Mouse (Mus musculus) embryonic facial prominence, embryonic 11.5 days (tissue): ENCODE measurements around the gene Slc5a4a. TPM values are rescaled to one million over a fixed set of nuclear protein-coding genes. Genes with fewer than 3 reads are reported as not detected.

Experiments
- ATAC-seq: fragments of 200-750 bp; cut with Nextera tagmentation; replicated peaks from 2 replicates; pipeline ENCODE4 v1.8.0; 2017; ENCODE audit warnings: low read depth; ENCODE audit not compliant: insufficient number of reproducible peaks, low FRiP score, low TSS enrichment
- DNase-seq: peaks from one replicate; pipeline ENCODE4 v3.0.0-alpha.2; 2015; ENCODE audit warnings: low spot score
- H3K27ac ChIP-seq: fragments of 300-500 bp; sonication (generic); replicated peaks from 2 replicates; pipeline ENCODE4 v1.5.1; 2014; ENCODE audit warnings: mild to moderate bottlenecking, low read depth, low read length, control low read depth
- H3K27me3 ChIP-seq: fragments of 300-500 bp; sonication (generic); 2 replicates; pipeline ENCODE4 v1.6.1; 2014; ENCODE audit warnings: mild to moderate bottlenecking, low read length, moderate library complexity, mixed read lengths; ENCODE audit not compliant: control insufficient read depth, insufficient read depth
- H3K36me3 ChIP-seq: fragments of 300-500 bp; sonication (generic); replicated peaks from 2 replicates; pipeline ENCODE4 v1.6.1; 2014; ENCODE audit warnings: low read depth, mild to moderate bottlenecking, low read length, moderate library complexity, mixed read lengths; ENCODE audit not compliant: control insufficient read depth, insufficient read depth
- H3K4me1 ChIP-seq: fragments of 300-500 bp; sonication (generic); 2 replicates; pipeline ENCODE4 v1.6.1; 2014; ENCODE audit warnings: low read length, mixed read lengths; ENCODE audit not compliant: control insufficient read depth, insufficient read depth
- H3K4me2 ChIP-seq: fragments of 300-500 bp; sonication (generic); 2 replicates; pipeline ENCODE4 v1.6.1; 2014; ENCODE audit warnings: low read depth, mild to moderate bottlenecking, control low read depth, low read length, moderate library complexity
- H3K4me3 ChIP-seq: fragments of 300-500 bp; sonication (generic); 2 replicates; pipeline ENCODE4 v1.5.1; 2014; ENCODE audit warnings: low read depth, low read length, control low read depth
- H3K9ac ChIP-seq: fragments of 300-500 bp; sonication (generic); replicated peaks from 2 replicates; pipeline ENCODE4 v1.6.1; 2014; ENCODE audit warnings: mild to moderate bottlenecking, control low read depth, low read length
- H3K9me3 ChIP-seq: fragments of 300-500 bp; sonication (generic); replicated peaks from 2 replicates; pipeline ENCODE4 v1.6.1; 2016; ENCODE audit warnings: mild to moderate bottlenecking, low read length, inconsistent platforms, mixed read lengths; ENCODE audit not compliant: control insufficient read depth
- WGBS: fragments of 180-500 bp; shearing (Covaris S2); extraction: QIAGEN DNeasy Blood & Tissue Kit; methylation state at CpG from one replicate; pipeline ENCODE4 v1.1.7; 2014; 5-methylcytosine and 5-hydroxymethylcytosine counted together
- polyA plus RNA-seq: library from polyadenylated mRNA; unstranded; fragments of >200 nt; fragmentation: Nextera tagmentation; extraction: Ambion mirVana; gene quantifications from 2 replicates; pipeline ENCODE4 v1.2.1, GENCODE M21; 2014

Slc5a4a gene
- polyA plus RNA-seq, 1 experiment from 2014 or later: not detected

DNA sequence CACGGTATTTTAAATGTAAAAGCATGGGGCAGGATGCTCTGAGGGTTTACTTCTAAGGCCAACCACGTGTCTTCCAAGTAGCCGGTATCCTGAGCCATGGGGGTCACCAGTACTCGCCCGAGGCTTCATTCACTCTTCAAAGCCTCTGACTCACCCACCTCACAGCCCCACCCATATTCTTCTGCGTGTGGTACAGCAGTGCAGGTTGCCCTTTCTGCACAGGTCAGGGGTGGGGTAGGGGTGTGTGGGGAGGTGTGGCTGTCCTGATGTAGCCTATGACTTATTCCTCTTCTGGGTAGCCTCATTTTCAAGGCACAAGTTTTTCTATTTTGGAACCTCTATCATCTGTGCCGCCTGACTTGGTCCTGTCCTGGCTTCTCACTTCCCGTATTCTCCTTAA, 405 bp upstream of the Slc5a4a start:
- H3K9ac ChIP-seq: no peak overlapping the region
- no peaks in the 10 kb centered on the region for H3K36me3 ChIP-seq
- no peaks in the 10 kb centered on the region for H3K27me3 ChIP-seq
- H3K27ac ChIP-seq: no peak overlapping the region
- ATAC-seq: no peak
- no peaks in the 10 kb centered on the region for H3K4me1 ChIP-seq
- no peak for DNase-seq
- no peak overlapping the region for H3K4me2 ChIP-seq
- H3K4me3 ChIP-seq: no peak overlapping the region
- no peaks in the 10 kb centered on the region for H3K9me3 ChIP-seq
- WGBS: 70% methylated on average over 8 of the region's 8 CpGs

DNA sequence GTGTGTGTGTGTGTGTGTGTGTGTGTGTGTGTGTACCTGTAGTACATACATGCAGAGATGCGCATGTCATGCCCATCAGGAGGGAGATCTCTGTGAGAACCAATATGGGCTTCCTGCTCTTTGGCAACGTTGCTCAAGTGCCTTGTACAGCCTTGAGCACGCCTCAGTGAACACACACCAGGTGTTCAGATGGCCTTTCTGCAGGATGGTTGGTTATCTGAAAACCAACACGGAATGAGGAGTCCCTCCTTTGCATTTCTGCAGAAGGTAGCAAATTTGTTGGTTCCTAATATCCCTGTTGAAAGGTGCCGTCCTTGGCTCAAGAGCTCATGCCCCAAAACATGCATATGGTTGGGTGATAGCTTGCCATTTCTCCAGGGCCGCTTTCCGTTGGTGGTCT, 8.7 kb downstream of the Slc5a4a start:
- H3K4me1 ChIP-seq: no peaks in the 10 kb centered on the region
- H3K4me3 ChIP-seq: no peak overlapping the region
- WGBS: 86% methylated on average over 7 of the region's 7 CpGs
- ATAC-seq: no peak
- no peak overlapping the region for H3K27ac ChIP-seq
- no peak for DNase-seq
- no peaks in the 10 kb centered on the region for H3K9me3 ChIP-seq
- H3K27me3 ChIP-seq: no peaks in the 10 kb centered on the region
- H3K4me2 ChIP-seq: no peak overlapping the region
- no peak overlapping the region for H3K9ac ChIP-seq
- H3K36me3 ChIP-seq: no peaks in the 10 kb centered on the region

- H3K36me3 ChIP-seq: no peaks in the 10 kb centered on the region
- no peak overlapping the region for H3K4me2 ChIP-seq
- DNase-seq: no peak
- no peaks in the 10 kb centered on the region for H3K27me3 ChIP-seq
- no peaks in the 10 kb centered on the region for H3K9me3 ChIP-seq
- WGBS: 87% methylated on average over 5 of the region's 5 CpGs
- no peak overlapping the region for H3K4me3 ChIP-seq
- no peak overlapping the region for H3K27ac ChIP-seq
- H3K4me1 ChIP-seq: no peaks in the 10 kb centered on the region
- H3K9ac ChIP-seq: no peak overlapping the region
- ATAC-seq: no peak
These were observed 10.3 kb downstream of the Slc5a4a start for GRCm38 (mm10) chr10:76157528-76157927.

DNA sequence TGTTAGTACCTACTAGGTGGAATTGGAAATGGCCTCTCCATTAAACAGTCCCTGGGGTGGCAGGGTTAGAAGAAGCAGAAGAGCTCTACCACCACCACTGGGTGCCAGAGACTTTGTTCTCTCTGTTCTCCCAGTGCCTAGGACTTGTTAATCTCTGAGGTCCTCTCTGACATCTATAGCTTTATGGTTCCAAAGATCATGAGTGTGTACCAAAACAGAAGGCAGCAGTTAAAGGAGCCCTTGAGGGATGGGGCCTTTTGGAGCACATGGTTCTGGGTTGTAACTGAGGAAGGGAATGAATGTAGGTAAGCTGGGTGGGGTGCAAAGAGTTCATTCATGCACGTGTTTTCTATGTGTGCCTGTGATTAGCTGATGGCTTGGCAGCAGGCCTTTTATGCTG, 10.8 kb downstream of the Slc5a4a start:
- no peak overlapping the region for H3K4me2 ChIP-seq

GRCm38 (mm10) chr10:76174899-76175298, 27.6 kb downstream of the Slc5a4a start:
- no peak overlapping the region for H3K27ac ChIP-seq
- H3K4me1 ChIP-seq: no peaks in the 10 kb centered on the region
- H3K9me3 ChIP-seq: no peaks in the 10 kb centered on the region
- H3K36me3 ChIP-seq: no peaks in the 10 kb centered on the region
- WGBS: 68% methylated on average over 2 of the region's 2 CpGs
- H3K4me2 ChIP-seq: no peak overlapping the region
- H3K27me3 ChIP-seq: no peaks in the 10 kb centered on the region
- no peak for DNase-seq
- H3K4me3 ChIP-seq: no peak overlapping the region
- ATAC-seq: no peak
- H3K9ac ChIP-seq: no peak overlapping the region

More for the DNA sequence above, 10.8 kb downstream of the Slc5a4a start:
- H3K4me1 ChIP-seq: no peaks in the 10 kb centered on the region
- DNase-seq (no peak), ATAC-seq (no peak)
- H3K4me3 ChIP-seq: no peak overlapping the region
- H3K27ac ChIP-seq: no peak overlapping the region
- H3K36me3 ChIP-seq: no peaks in the 10 kb centered on the region
- no peaks in the 10 kb centered on the region for H3K9me3 ChIP-seq
- 63% methylated on average over 1 of the region's 1 CpGs for WGBS
- no peak overlapping the region for H3K9ac ChIP-seq
- no peaks in the 10 kb centered on the region for H3K27me3 ChIP-seq

- Histone ChIP-seq H3K4me1 (no peaks in the 10 kb centered on the region), H3K36me3 (no peaks in the 10 kb centered on the region), H3K4me2 (no peak overlapping the region), H3K27me3 (no peaks in the 10 kb centered on the region), H3K27ac (no peak overlapping the region), H3K9ac (no peak overlapping the region), H3K9me3 (no peaks in the 10 kb centered on the region), H3K4me3 (no peak overlapping the region)
- ATAC-seq (no peak), DNase-seq (no peak)
- 77% methylated on average over 4 of the region's 4 CpGs for WGBS
These were observed 38.0 kb downstream of the Slc5a4a start for GRCm38 (mm10) chr10:76185216-76185615.

- Histone ChIP-seq H3K36me3 (no peaks in the 10 kb centered on the region), H3K4me3 (no peak overlapping the region), H3K4me2 (no peak overlapping the region), H3K27ac (no peak overlapping the region), H3K9me3 (no peaks in the 10 kb centered on the region), H3K9ac (no peak overlapping the region), H3K4me1 (no peaks in the 10 kb centered on the region), H3K27me3 (no peaks in the 10 kb centered on the region)
- 95% methylated on average over 1 of the region's 1 CpGs for WGBS
- DNase-seq: no peak
- no peak for ATAC-seq
These were observed 40.8 kb downstream of the Slc5a4a start for GRCm38 (mm10) chr10:76188010-76188409.

- no peak overlapping the region for H3K4me3 ChIP-seq
- H3K4me2 ChIP-seq: no peak overlapping the region
- no peak overlapping the region for H3K9ac ChIP-seq
- H3K9me3 ChIP-seq: no peaks in the 10 kb centered on the region
- DNase-seq: no peak
- H3K4me1 ChIP-seq: no peaks in the 10 kb centered on the region
- ATAC-seq: no peak
- no peaks in the 10 kb centered on the region for H3K27me3 ChIP-seq
- H3K36me3 ChIP-seq: no peaks in the 10 kb centered on the region
- no peak overlapping the region for H3K27ac ChIP-seq
- 87% methylated on average over 3 of the region's 3 CpGs for WGBS
These were observed 54.2 kb downstream of the Slc5a4a start for GRCm38 (mm10) chr10:76201416-76201815.
